Mouse (Mus musculus): ENCODE results near the gene D430042O09Rik. TPM values are rescaled to one million over a fixed set of nuclear protein-coding genes. Genes with fewer than 3 reads are reported as not detected.

The D430042O09Rik gene
- polyA plus RNA-seq, 1 experiment from 2014 or later: 9.8 TPM

DNA sequence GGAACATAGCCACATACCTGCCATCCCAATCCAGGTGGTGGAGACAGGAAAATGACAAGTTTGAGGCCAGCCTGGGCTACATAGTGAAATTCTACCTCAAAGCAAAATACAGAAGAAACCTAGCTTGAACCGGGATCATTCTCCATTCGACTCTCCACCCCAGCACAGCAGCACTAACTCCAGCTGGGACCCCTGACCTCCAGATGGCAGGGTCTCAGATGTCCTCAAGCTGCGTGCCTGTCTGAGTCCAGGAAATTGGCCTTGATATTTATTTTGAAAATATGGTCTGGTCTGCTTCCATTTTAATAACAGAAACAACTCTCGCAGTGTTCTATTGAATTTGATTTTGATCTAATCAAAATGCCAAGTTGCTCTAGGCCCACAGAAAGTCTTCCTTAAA, 179.4 kb downstream of the D430042O09Rik start:
- 24% methylated on average over 4 of the region's 4 CpGs for WGBS
- Histone ChIP-seq H3K27me3 (ENCODE audit: control insufficient read depth, insufficient read depth, low read length) (no peaks in the 10 kb centered on the region; the same call in 1 of the 2 replicates), H3K9me3 (replicated peaks; ENCODE audit: control insufficient read depth, low read length) (no peaks in the 10 kb centered on the region), H3K4me3 (ENCODE audit: low read depth, low read length) (no peak overlapping the region), H3K36me3 (replicated peaks; ENCODE audit: control insufficient read depth, insufficient read depth, low read depth, low read length) (no peaks in the 10 kb centered on the region), H3K4me1 (ENCODE audit: control insufficient read depth, insufficient read depth, low read length) (no peaks in the 10 kb centered on the region), H3K4me2 (ENCODE audit: low read depth, low read length) (no peak overlapping the region), H3K9ac (replicated peaks; ENCODE audit: low read length) (no peak overlapping the region), H3K27ac (replicated peaks; ENCODE audit: low read depth, low read length) (no peak overlapping the region)
- peak; percentile 56 for DNase-seq (ENCODE audit: low spot score)
- ATAC-seq (replicated peaks; ENCODE audit: insufficient number of reproducible peaks, low FRiP score, low TSS enrichment, low read depth): no peak

DNA sequence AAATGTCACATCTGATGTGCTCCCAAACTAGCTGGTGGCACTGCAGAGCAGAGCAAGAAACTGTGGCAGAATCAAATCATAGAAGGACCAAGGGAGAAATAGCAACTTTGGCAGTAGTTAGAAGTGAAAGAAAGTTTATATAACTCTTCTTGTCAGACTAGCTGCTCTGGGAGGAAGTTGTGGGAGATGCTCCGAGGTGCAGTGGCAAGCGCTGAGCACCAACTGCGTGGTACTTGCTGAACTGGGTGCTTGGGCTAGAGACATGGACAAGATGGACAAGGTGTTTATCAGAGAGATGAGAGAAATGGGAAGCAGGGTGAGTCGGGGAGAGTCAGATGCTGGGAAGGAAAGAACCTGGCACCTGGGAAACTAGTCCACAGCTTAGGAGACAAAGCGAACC, 180.1 kb downstream of the D430042O09Rik start:
- Histone ChIP-seq H3K4me3 (ENCODE audit: low read depth, low read length) (no peak overlapping the region), H3K36me3 (replicated peaks; ENCODE audit: control insufficient read depth, insufficient read depth, low read depth, low read length) (no peaks in the 10 kb centered on the region), H3K9me3 (replicated peaks; ENCODE audit: control insufficient read depth, low read length) (no peaks in the 10 kb centered on the region), H3K27ac (replicated peaks; ENCODE audit: low read depth, low read length) (no peak overlapping the region), H3K9ac (replicated peaks; ENCODE audit: low read length) (no peak overlapping the region), H3K4me2 (ENCODE audit: low read depth, low read length) (no peak overlapping the region), H3K4me1 (ENCODE audit: control insufficient read depth, insufficient read depth, low read length) (no peaks in the 10 kb centered on the region), H3K27me3 (ENCODE audit: control insufficient read depth, insufficient read depth, low read length) (no peaks in the 10 kb centered on the region; the same call in 1 of the 2 replicates)
- 88% methylated on average over 5 of the region's 5 CpGs for WGBS
- ATAC-seq (replicated peaks; ENCODE audit: insufficient number of reproducible peaks, low FRiP score, low TSS enrichment, low read depth) (no peak), DNase-seq (ENCODE audit: low spot score) (no peak)

DNA sequence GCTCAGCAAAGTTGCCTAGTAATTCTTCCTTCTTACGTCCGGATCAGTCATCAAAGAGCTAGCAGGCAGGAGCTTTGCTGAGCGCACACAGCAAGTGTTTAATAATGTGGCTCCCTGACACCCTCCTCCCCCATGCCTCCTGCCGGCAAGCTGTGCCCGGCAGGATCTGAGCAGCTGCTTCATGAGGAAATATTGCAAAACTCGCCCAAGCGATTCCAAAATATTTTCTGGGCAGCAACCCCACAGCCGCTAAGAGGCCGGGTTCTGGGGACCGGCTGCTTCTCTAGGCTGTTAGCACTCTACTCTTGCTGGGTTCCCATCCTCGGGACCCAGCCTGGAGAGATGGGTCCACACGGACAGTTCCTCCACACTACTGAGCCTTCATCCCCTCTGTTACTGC, 180.7 kb downstream of the D430042O09Rik start:
- WGBS: 73% methylated on average over 12 of the region's 12 CpGs
- ATAC-seq (replicated peaks; ENCODE audit: insufficient number of reproducible peaks, low FRiP score, low TSS enrichment, low read depth) (no peak), DNase-seq (ENCODE audit: low spot score) (no peak)
- Histone ChIP-seq H3K27me3 (ENCODE audit: control insufficient read depth, insufficient read depth, low read length) (no peaks in the 10 kb centered on the region; the same call in 1 of the 2 replicates), H3K4me2 (ENCODE audit: low read depth, low read length) (no peak overlapping the region), H3K9ac (replicated peaks; ENCODE audit: low read length) (no peak overlapping the region), H3K36me3 (replicated peaks; ENCODE audit: control insufficient read depth, insufficient read depth, low read depth, low read length) (no peaks in the 10 kb centered on the region), H3K27ac (replicated peaks; ENCODE audit: low read depth, low read length) (no peak overlapping the region), H3K9me3 (replicated peaks; ENCODE audit: control insufficient read depth, low read length) (no peaks in the 10 kb centered on the region), H3K4me1 (ENCODE audit: control insufficient read depth, insufficient read depth, low read length) (no peaks in the 10 kb centered on the region), H3K4me3 (ENCODE audit: low read depth, low read length) (no peak overlapping the region)

DNA sequence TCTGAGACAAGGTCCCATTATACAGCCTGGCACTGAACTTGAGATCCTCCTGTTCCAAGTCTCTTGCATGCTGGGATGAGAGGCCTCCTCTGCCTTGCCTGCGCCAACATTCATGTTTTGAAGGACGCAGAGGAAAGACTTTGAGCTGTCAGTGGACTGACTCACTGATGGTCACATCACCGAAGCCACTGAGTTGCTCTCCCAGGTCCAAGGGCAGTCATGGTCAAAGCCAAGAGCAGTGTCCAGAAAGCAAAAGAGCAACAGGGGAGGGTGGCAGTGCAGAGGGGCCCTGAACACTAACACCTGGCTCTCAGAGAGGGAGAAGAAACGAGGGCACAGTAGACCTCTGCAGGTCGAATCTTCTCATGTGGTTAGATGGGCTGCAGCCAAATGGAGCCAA, 185.9 kb downstream of the D430042O09Rik start:
- WGBS: 89% methylated on average over 5 of the region's 5 CpGs

DNA sequence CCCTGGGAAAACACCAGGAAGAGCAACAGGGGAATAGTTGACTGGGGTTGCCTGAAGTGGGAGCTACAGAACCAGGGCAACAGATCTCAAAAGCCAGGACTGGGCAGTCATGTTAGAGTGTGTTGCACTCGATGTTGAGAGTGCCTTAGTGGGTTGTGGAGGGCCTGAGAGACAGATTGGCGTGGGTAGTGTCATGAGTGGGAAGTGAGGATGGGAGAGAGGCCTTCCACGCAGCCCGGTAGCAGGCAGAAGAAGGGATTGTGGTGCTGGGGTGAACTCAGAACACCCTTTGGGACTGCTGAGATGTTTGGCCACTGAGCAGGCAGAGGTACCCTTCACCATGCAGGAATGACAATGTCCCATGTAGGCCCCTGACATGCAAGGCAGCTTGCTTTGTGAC, 189.4 kb downstream of the D430042O09Rik start:
- DNase-seq (ENCODE audit: low spot score): no peak

More for the DNA sequence above, 185.9 kb downstream of the D430042O09Rik start:
- DNase-seq (ENCODE audit: low spot score) (no peak), ATAC-seq (replicated peaks; ENCODE audit: insufficient number of reproducible peaks, low FRiP score, low TSS enrichment, low read depth) (no peak)
- H3K4me2 ChIP-seq (ENCODE audit: low read depth, low read length): no peak overlapping the region
- no peaks in the 10 kb centered on the region for H3K4me1 ChIP-seq (ENCODE audit: control insufficient read depth, insufficient read depth, low read length)
- H3K9me3 ChIP-seq (replicated peaks; ENCODE audit: control insufficient read depth, low read length): no peaks in the 10 kb centered on the region
- H3K4me3 ChIP-seq (ENCODE audit: low read depth, low read length): no peak overlapping the region
- no peak overlapping the region for H3K9ac ChIP-seq (replicated peaks; ENCODE audit: low read length)
- no peak overlapping the region for H3K27ac ChIP-seq (replicated peaks; ENCODE audit: low read depth, low read length)
- H3K36me3 ChIP-seq (replicated peaks; ENCODE audit: control insufficient read depth, insufficient read depth, low read depth, low read length): no peaks in the 10 kb centered on the region
- H3K27me3 ChIP-seq (ENCODE audit: control insufficient read depth, insufficient read depth, low read length): no peaks in the 10 kb centered on the region; the same call in 1 of the 2 replicates

DNA sequence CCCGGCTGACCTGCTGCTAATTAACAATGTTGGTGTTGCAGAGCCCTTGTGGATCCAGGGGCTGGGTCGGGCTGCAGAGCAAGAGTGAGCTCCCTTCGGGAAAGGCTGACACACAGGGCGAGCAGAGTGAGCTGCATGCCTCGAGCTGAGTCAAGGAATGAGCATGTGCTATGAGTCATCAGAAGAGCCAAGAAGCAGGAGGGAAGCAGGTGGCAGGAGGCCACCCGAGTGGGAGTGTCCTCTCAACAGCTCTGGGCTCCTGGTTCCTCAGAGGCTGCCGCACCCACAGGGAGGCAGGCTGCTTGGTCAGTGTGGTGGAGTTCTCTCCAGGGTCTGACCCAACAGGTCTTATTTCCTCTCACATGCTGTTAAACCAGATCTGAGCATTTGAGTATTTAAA, 191.3 kb downstream of the D430042O09Rik start:
- H3K9ac ChIP-seq (replicated peaks; ENCODE audit: low read length): no peak overlapping the region
- no peak for ATAC-seq (replicated peaks; ENCODE audit: insufficient number of reproducible peaks, low FRiP score, low TSS enrichment, low read depth)
- WGBS: 47% methylated on average over 7 of the region's 7 CpGs
- H3K9me3 ChIP-seq (replicated peaks; ENCODE audit: control insufficient read depth, low read length): no peaks in the 10 kb centered on the region
- H3K27me3 ChIP-seq (ENCODE audit: control insufficient read depth, insufficient read depth, low read length): no peaks in the 10 kb centered on the region
- H3K4me2 ChIP-seq (ENCODE audit: low read depth, low read length): no peak overlapping the region
- H3K27ac ChIP-seq (replicated peaks; ENCODE audit: low read depth, low read length): no peak overlapping the region
- H3K4me3 ChIP-seq (ENCODE audit: low read depth, low read length): no peak overlapping the region
- H3K4me1 ChIP-seq (ENCODE audit: control insufficient read depth, insufficient read depth, low read length): no peaks in the 10 kb centered on the region
- no peaks in the 10 kb centered on the region for H3K36me3 ChIP-seq (replicated peaks; ENCODE audit: control insufficient read depth, insufficient read depth, low read depth, low read length)
- no peak for DNase-seq (ENCODE audit: low spot score)

More for the DNA sequence above, 189.4 kb downstream of the D430042O09Rik start:
- Histone ChIP-seq H3K36me3 (replicated peaks; ENCODE audit: control insufficient read depth, insufficient read depth, low read depth, low read length) (no peaks in the 10 kb centered on the region), H3K27me3 (ENCODE audit: control insufficient read depth, insufficient read depth, low read length) (no peaks in the 10 kb centered on the region), H3K4me2 (ENCODE audit: low read depth, low read length) (no peak overlapping the region), H3K9ac (replicated peaks; ENCODE audit: low read length) (no peak overlapping the region), H3K9me3 (replicated peaks; ENCODE audit: control insufficient read depth, low read length) (no peaks in the 10 kb centered on the region), H3K4me1 (ENCODE audit: control insufficient read depth, insufficient read depth, low read length) (no peaks in the 10 kb centered on the region), H3K4me3 (ENCODE audit: low read depth, low read length) (no peak overlapping the region), H3K27ac (replicated peaks; ENCODE audit: low read depth, low read length) (no peak overlapping the region)
- ATAC-seq (replicated peaks; ENCODE audit: insufficient number of reproducible peaks, low FRiP score, low TSS enrichment, low read depth): no peak
- WGBS: 78% methylated on average over 4 of the region's 4 CpGs

DNA sequence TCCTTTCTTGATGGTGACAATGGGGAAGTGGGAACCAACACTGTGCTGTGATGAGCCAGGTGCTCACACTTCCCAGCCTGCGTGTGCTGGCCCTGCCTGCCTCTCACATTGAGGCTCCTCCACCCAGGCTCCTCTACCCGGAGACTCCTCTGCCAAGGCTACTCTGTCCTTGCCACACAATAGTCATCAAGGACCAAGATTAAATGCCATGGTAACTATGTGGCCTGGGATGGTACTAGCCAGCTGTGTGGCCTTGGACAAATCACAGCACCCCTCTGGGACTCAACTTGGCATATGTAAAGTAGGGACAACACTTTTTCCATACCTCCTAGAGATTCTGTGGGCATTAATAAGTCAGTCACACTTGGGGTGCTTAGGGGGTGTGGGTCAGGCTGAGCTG, 192.2 kb downstream of the D430042O09Rik start:
- ATAC-seq (replicated peaks; ENCODE audit: insufficient number of reproducible peaks, low FRiP score, low TSS enrichment, low read depth): no peak
- Histone ChIP-seq H3K27ac (replicated peaks; ENCODE audit: low read depth, low read length) (no peak overlapping the region), H3K4me1 (ENCODE audit: control insufficient read depth, insufficient read depth, low read length) (no peaks in the 10 kb centered on the region), H3K9me3 (replicated peaks; ENCODE audit: control insufficient read depth, low read length) (no peaks in the 10 kb centered on the region), H3K4me3 (ENCODE audit: low read depth, low read length) (no peak overlapping the region), H3K4me2 (ENCODE audit: low read depth, low read length) (no peak overlapping the region), H3K9ac (replicated peaks; ENCODE audit: low read length) (no peak overlapping the region), H3K27me3 (ENCODE audit: control insufficient read depth, insufficient read depth, low read length) (no peaks in the 10 kb centered on the region), H3K36me3 (replicated peaks; ENCODE audit: control insufficient read depth, insufficient read depth, low read depth, low read length) (no peaks in the 10 kb centered on the region)
- 76% methylated on average over 2 of the region's 2 CpGs for WGBS
- no peak for DNase-seq (ENCODE audit: low spot score)

DNA sequence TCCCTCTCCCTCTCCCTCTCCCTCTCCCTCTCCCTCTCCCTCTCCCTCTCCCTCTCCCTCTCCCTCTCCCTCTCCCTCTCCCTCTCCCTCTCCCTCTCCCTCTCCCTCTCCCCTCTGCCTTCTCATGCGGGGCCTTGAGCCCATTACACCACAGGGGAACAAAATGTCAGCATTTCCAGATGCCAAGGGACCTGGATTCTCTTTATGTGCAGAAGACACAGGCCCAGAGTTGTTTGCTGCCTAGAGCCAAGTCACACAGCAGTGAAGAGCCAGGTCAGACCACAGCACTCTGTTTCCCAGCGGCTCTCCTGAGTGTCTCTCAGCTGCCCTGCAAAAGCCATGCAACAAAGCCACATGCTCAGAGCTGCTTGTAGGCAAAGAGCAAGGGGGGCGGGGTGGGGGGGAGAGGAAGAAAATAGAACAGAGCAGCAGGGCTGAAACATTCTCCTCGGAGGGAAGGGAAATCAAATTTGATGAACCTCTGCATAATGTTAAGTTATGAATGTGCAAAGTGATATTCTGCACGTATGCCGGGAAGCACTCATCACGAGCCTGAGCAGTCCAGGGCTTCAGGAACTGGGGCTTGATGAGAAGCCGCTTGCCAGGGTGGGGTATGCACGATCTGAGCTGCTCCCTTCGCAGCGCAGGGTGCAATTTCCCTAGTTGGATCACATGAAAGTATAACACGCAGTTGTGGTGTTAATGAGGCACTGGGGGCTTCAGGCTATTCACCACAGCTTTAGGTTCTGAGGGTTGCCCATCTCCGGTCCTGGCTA, 192.9 kb downstream of the D430042O09Rik start:
- Histone ChIP-seq H3K4me1 (ENCODE audit: control insufficient read depth, insufficient read depth, low read length) (no peaks in the 10 kb centered on the region), H3K27me3 (ENCODE audit: control insufficient read depth, insufficient read depth, low read length) (no peaks in the 10 kb centered on the region), H3K9me3 (replicated peaks; ENCODE audit: control insufficient read depth, low read length) (no peaks in the 10 kb centered on the region), H3K36me3 (replicated peaks; ENCODE audit: control insufficient read depth, insufficient read depth, low read depth, low read length) (no peaks in the 10 kb centered on the region), H3K4me3 (ENCODE audit: low read depth, low read length) (no peak overlapping the region), H3K27ac (replicated peaks; ENCODE audit: low read depth, low read length) (no peak overlapping the region), H3K9ac (replicated peaks; ENCODE audit: low read length) (no peak overlapping the region), H3K4me2 (ENCODE audit: low read depth, low read length) (no peak overlapping the region)
- DNase-seq (ENCODE audit: low spot score): no peak
- ATAC-seq (replicated peaks; ENCODE audit: insufficient number of reproducible peaks, low FRiP score, low TSS enrichment, low read depth): no peak
- WGBS: 69% methylated on average over 13 of the region's 13 CpGs

Data from embryonic facial prominence, embryonic 11.5 days (tissue).